Mouse (Mus musculus) NIH3T3 (cell line): Measurements from ENCODE around the gene Hnrnpa3.
A peak's percentile ranks its signal among the peaks of the same experiment; 100 is the strongest.
"Not testable (repeated sequence)": the region's sequence is repeated elsewhere in the genome, so short reads cannot be mapped to it uniquely, and the experiment has no call there.

Experiments
- DNase-seq: peaks from one replicate; pipeline ENCODE4 v3.0.0-alpha.2; 2012; ENCODE audit warnings: low read depth

Hnrnpa3 gene

GRCm38 (mm10) chr2:75637055-75637304, 22.1 kb upstream of the Hnrnpa3 start:
- DNase-seq: not testable (repeated sequence)

- no peak for DNase-seq
Observed at GRCm38 (mm10) chr2:75637361-75637760, 21.7 kb upstream of the Hnrnpa3 start.

- DNase-seq: not testable (repeated sequence)
Observed at GRCm38 (mm10) chr2:75637822-75638221, 21.2 kb upstream of the Hnrnpa3 start.

GRCm38 (mm10) chr2:75639535-75639934, 19.5 kb upstream of the Hnrnpa3 start:
- not testable (repeated sequence) for DNase-seq

- DNase-seq: not testable (repeated sequence)
Observed at GRCm38 (mm10) chr2:75642312-75642711, 16.7 kb upstream of the Hnrnpa3 start.

- peak; percentile 89 for DNase-seq
Observed at GRCm38 (mm10) chr2:75642795-75643550, 16.1 kb upstream of the Hnrnpa3 start.

- DNase-seq: no peak
Observed at GRCm38 (mm10) chr2:75643950-75644349, 15.1 kb upstream of the Hnrnpa3 start.

GRCm38 (mm10) chr2:75645251-75645650, 13.8 kb upstream of the Hnrnpa3 start:
- no peak for DNase-seq

GRCm38 (mm10) chr2:75650437-75650836, 8.6 kb upstream of the Hnrnpa3 start:
- no peak for DNase-seq

GRCm38 (mm10) chr2:75653150-75653549, 5.9 kb upstream of the Hnrnpa3 start:
- no peak for DNase-seq

- DNase-seq: no peak
Observed at GRCm38 (mm10) chr2:75654679-75655078, 4.4 kb upstream of the Hnrnpa3 start.

- no peak for DNase-seq
Observed at GRCm38 (mm10) chr2:75656924-75657323, 2.1 kb upstream of the Hnrnpa3 start.

- peak; percentile 53 for DNase-seq
Observed at GRCm38 (mm10) chr2:75657907-75658691, 962 bp upstream of the Hnrnpa3 start.

GRCm38 (mm10) chr2:75659629-75659960, 534 bp downstream of the Hnrnpa3 start:
- DNase-seq: peak; percentile 94

- no peak for DNase-seq
Observed at GRCm38 (mm10) chr2:75660255-75660948, 1.3 kb downstream of the Hnrnpa3 start.

GRCm38 (mm10) chr2:75661106-75661505, 2.0 kb downstream of the Hnrnpa3 start:
- no peak for DNase-seq

- peak; percentile 41 for DNase-seq
Observed at GRCm38 (mm10) chr2:75669491-75670445, 10.7 kb downstream of the Hnrnpa3 start.

- DNase-seq: no peak
Observed at GRCm38 (mm10) chr2:75670446-75671336, 11.6 kb downstream of the Hnrnpa3 start.

- DNase-seq: no peak
Observed at GRCm38 (mm10) chr2:75671337-75671660, 12.2 kb downstream of the Hnrnpa3 start.

- DNase-seq: no peak
Observed at GRCm38 (mm10) chr2:75672561-75672960, 13.5 kb downstream of the Hnrnpa3 start.

GRCm38 (mm10) chr2:75676567-75676966, 17.5 kb downstream of the Hnrnpa3 start:
- no peak for DNase-seq
